Mouse (Mus musculus): Measurements from ENCODE around the gene Khdc3. TPM values are rescaled to one million over a fixed set of nuclear protein-coding genes. Genes with fewer than 3 reads are reported as not detected.
"Not testable (repeated sequence)": the region's sequence is repeated elsewhere in the genome, so short reads cannot be mapped to it uniquely, and the experiment has no call there.

The Khdc3 gene
- not detected for total RNA-seq (2021)
- long read RNA-seq, experiment 1: 0 reads
- long read RNA-seq, experiment 2: 0 reads

- DNase-seq: no peak
- intact Hi-C loops (cut with DNase I; ENCODE audit: low total_unique reads): no loop called here
Observed at GRCm38 (mm10) chr9:73101536-73101935, at the start of gene Khdc3. Gene Khdc3, plus strand, starts transcription at chr9:73101836.

GRCm38 (mm10) chr9:73055441-73055911, 46.2 kb upstream of the Khdc3 start:
- DNase-seq: no peak
- intact Hi-C loops (cut with DNase I; ENCODE audit: low total_unique reads): no loop called here

- DNase-seq: no peak
- intact Hi-C loops (cut with DNase I; ENCODE audit: low total_unique reads): no loop called here
Observed at GRCm38 (mm10) chr9:73059224-73059623, 42.4 kb upstream of the Khdc3 start.

- intact Hi-C loops (cut with DNase I; ENCODE audit: low total_unique reads): no loop called here
- DNase-seq: no peak
Observed at GRCm38 (mm10) chr9:73063621-73064290, 37.9 kb upstream of the Khdc3 start.

GRCm38 (mm10) chr9:73067086-73067485, 34.5 kb upstream of the Khdc3 start:
- DNase-seq: no peak
- intact Hi-C loops (cut with DNase I; ENCODE audit: low total_unique reads): no loop called here

- intact Hi-C loops (cut with DNase I; ENCODE audit: low total_unique reads): no loop called here
- DNase-seq: no peak
Observed at GRCm38 (mm10) chr9:73068230-73068679, 33.4 kb upstream of the Khdc3 start.

- intact Hi-C loops (cut with DNase I; ENCODE audit: low total_unique reads): no loop called here
- DNase-seq: no peak
Observed at GRCm38 (mm10) chr9:73068688-73069087, 32.9 kb upstream of the Khdc3 start.

- intact Hi-C loops (cut with DNase I; ENCODE audit: low total_unique reads): no loop called here
Observed at GRCm38 (mm10) chr9:73070971-73071659, 30.5 kb upstream of the Khdc3 start.

GRCm38 (mm10) chr9:73072426-73072825, 29.2 kb upstream of the Khdc3 start:
- DNase-seq: no peak
- intact Hi-C loops (cut with DNase I; ENCODE audit: low total_unique reads): no loop called here

More at GRCm38 (mm10) chr9:73070971-73071659, 30.5 kb upstream of the Khdc3 start:
- DNase-seq: no peak

- intact Hi-C loops (cut with DNase I; ENCODE audit: low total_unique reads): no loop called here
- DNase-seq: no peak
Observed at GRCm38 (mm10) chr9:73073169-73073568, 28.5 kb upstream of the Khdc3 start.

GRCm38 (mm10) chr9:73079349-73079748, 22.3 kb upstream of the Khdc3 start:
- intact Hi-C loops (cut with DNase I; ENCODE audit: low total_unique reads); DNase-seq: not testable (repeated sequence)

GRCm38 (mm10) chr9:73079801-73080325, 21.8 kb upstream of the Khdc3 start:
- DNase-seq: no peak
- intact Hi-C loops (cut with DNase I; ENCODE audit: low total_unique reads): no loop called here

- intact Hi-C loops (cut with DNase I; ENCODE audit: low total_unique reads): no loop called here
- no peak for DNase-seq
Observed at GRCm38 (mm10) chr9:73082291-73083000, 19.2 kb upstream of the Khdc3 start.

GRCm38 (mm10) chr9:73083956-73084355, 17.7 kb upstream of the Khdc3 start:
- DNase-seq: no peak
- intact Hi-C loops (cut with DNase I; ENCODE audit: low total_unique reads): no loop called here

GRCm38 (mm10) chr9:73085845-73086244, 15.8 kb upstream of the Khdc3 start:
- no peak for DNase-seq

GRCm38 (mm10) chr9:73087121-73087520, 14.5 kb upstream of the Khdc3 start:
- intact Hi-C loops (cut with DNase I; ENCODE audit: low total_unique reads): no loop called here
- DNase-seq: no peak

More at GRCm38 (mm10) chr9:73085845-73086244, 15.8 kb upstream of the Khdc3 start:
- intact Hi-C loops (cut with DNase I; ENCODE audit: low total_unique reads): no loop called here

GRCm38 (mm10) chr9:73087581-73087980, 14.1 kb upstream of the Khdc3 start:
- intact Hi-C loops (cut with DNase I; ENCODE audit: low total_unique reads): no loop called here
- no peak for DNase-seq

GRCm38 (mm10) chr9:73089222-73089920, 12.3 kb upstream of the Khdc3 start:
- intact Hi-C loops (cut with DNase I; ENCODE audit: low total_unique reads): loop anchor here (2.0 kb wide), 1 partner anchor 43 kb away; no protein-coding TSS in a partner anchor
- DNase-seq: no peak

- intact Hi-C loops (cut with DNase I; ENCODE audit: low total_unique reads): loop anchor here (10.0 kb wide), 1 partner anchor 125 kb away; no protein-coding TSS in a partner anchor
- DNase-seq: no peak
Observed at GRCm38 (mm10) chr9:73090121-73090520, 11.5 kb upstream of the Khdc3 start.
